Comparison of ENCODE assay signal across 26 mouse cellular contexts in genomic region chr4:85976188-85976587, GRCm38 (mm10).
"Had no signal": no experiment of that assay in that cellular context is flagged by ENCODE, and none has a peak within 500 bp of the region (broad histone marks: within the 10 kb centered on the region; RNA-seq: fewer than 3 reads in every experiment).

No protein-coding gene starts in this region.

- H3K36me3 ChIP-seq: heart, embryonic 13.5 days; heart, embryonic 15.5 days; hindbrain, embryonic 13.5 days; hindbrain, embryonic 15.5 days; intestine, embryonic 15.5 days; kidney, embryonic 15.5 days; limb, embryonic 12.5 days; liver, embryonic 13.5 days had no signal

- H3K4me1 ChIP-seq: heart, embryonic 15.5 days; hindbrain, embryonic 13.5 days; hindbrain, embryonic 15.5 days; intestine, embryonic 15.5 days; kidney, embryonic 15.5 days; liver, embryonic 13.5 days had no signal

- H3K4me2 ChIP-seq: heart, embryonic 11.5 days; heart, embryonic 13.5 days; heart, embryonic 15.5 days; hindbrain, embryonic 13.5 days; hindbrain, embryonic 15.5 days; intestine, embryonic 15.5 days; kidney, embryonic 15.5 days; limb, embryonic 12.5 days; liver, embryonic 11.5 days; liver, embryonic 13.5 days had no signal

- H3K27ac ChIP-seq: heart, adult 2 months; heart, embryonic 13.5 days; heart, embryonic 15.5 days; hindbrain, embryonic 13.5 days; hindbrain, embryonic 15.5 days; hindbrain, postnatal 0 days; intestine, embryonic 15.5 days; kidney, embryonic 15.5 days; limb, embryonic 12.5 days; liver, embryonic 13.5 days had no signal

- H3K9ac ChIP-seq: heart, embryonic 13.5 days; heart, embryonic 15.5 days; hindbrain, embryonic 13.5 days; hindbrain, embryonic 15.5 days; intestine, embryonic 15.5 days; kidney, embryonic 15.5 days; limb, embryonic 12.5 days; liver, embryonic 13.5 days had no signal

- H3K4me3 ChIP-seq: heart, adult 2 months; heart, embryonic 13.5 days; heart, embryonic 15.5 days; hindbrain, embryonic 13.5 days; hindbrain, embryonic 15.5 days; intestine, embryonic 15.5 days; kidney, embryonic 15.5 days; limb, embryonic 12.5 days; liver, embryonic 13.5 days had no signal

- ATAC-seq: hindbrain, postnatal 0 days; intestine, embryonic 15.5 days had no signal

- H3K27me3 ChIP-seq: heart, embryonic 13.5 days; heart, embryonic 15.5 days; hindbrain, embryonic 13.5 days; hindbrain, embryonic 15.5 days; intestine, embryonic 15.5 days; kidney, embryonic 15.5 days; limb, embryonic 12.5 days; liver, embryonic 13.5 days had no signal

- DNase-seq: gastrocnemius, postnatal 14 days; gastrocnemius, postnatal 36 days; heart, adult 11 months; heart, adult 2 months; heart, postnatal 14 days; heart, postnatal 36 days; kidney, adult 11 months; kidney, adult 2 months; kidney, adult 9 months; kidney, postnatal 14 days; kidney, postnatal 36 days; layer of hippocampus, adult 9-11 months; layer of hippocampus, postnatal 36 days; left cerebral cortex, postnatal 4 days; liver; liver, embryonic 13.5 days had no signal

- H3K9me3 ChIP-seq: heart, embryonic 13.5 days; heart, embryonic 15.5 days; hindbrain, embryonic 13.5 days; hindbrain, embryonic 15.5 days; intestine, embryonic 15.5 days; kidney, embryonic 15.5 days; limb, embryonic 12.5 days; liver, embryonic 13.5 days had no signal
